Mouse (Mus musculus): Measurements from ENCODE around the gene Myo18b.

Myo18b gene

DNA sequence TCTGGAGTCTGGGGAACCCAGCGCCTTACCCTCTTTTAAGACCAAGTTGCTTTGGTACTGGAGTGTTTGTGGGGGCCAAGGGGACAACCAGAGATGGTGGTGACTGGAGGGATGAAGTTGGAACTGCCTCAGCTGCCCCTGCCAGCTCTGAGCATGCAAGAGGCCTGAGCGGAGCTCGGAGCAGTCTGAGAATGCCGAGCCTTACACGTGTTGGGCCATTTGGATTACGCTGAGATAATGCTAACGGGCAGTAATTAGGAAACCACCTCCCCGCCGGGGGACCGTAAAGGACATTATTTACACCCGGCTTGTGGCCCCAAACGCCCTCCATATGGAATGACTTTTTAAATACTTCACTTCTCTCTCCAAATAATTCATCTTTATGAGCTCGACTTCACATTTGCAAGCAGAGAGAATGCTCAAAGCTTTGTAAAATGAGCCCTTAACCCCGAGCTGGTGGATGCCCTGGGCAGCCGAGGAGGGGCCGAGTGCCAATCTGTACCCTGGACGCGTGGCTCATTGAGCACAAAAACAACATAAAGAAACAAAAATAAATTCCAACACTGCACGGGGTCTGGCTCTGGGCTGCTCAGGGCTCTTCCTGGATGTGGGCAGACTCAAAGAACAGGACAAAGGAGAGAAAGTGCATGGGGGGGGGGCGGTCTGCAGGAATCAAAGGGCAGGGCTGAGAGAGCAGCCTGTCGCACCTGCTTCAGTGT, 148.0 kb downstream of the Myo18b start:
- DNase-seq (ENCODE audit: low spot score in 2 of 2), result no peak

GRCm38 (mm10) chr5:112747306-112747930, 148.7 kb downstream of the Myo18b start:
- no peak for DNase-seq (ENCODE audit: low spot score in 2 of 2)

- no peak for DNase-seq (ENCODE audit: low spot score in 2 of 2)
These were observed 151.0 kb downstream of the Myo18b start for GRCm38 (mm10) chr5:112745176-112745575.

- no peak for DNase-seq (ENCODE audit: low spot score in 2 of 2)
These were observed 151.6 kb downstream of the Myo18b start for GRCm38 (mm10) chr5:112744571-112744970.

DNA sequence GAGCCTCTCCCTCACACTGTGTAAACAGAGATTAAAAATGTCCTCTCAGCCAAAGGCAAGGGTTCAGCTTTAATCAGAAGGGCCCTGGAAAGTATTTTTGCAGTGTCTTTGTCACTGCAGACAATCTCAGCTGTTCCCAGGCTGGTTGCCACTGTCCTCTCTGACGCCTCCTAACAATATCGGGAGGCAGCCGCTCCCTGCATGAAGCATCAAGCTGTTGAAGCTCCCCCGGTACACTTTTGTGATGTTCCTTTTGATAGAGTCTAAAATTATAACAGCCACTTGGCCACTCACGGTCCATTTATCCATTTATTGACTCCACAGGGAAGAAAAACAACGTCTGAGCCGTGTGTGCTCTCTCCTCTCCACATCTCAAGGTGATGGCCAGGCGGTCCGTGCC, 153.0 kb downstream of the Myo18b start:
- no peak for DNase-seq (ENCODE audit: low spot score in 2 of 2)

GRCm38 (mm10) chr5:112740651-112741050, 155.5 kb downstream of the Myo18b start:
- DNase-seq (ENCODE audit: low spot score in 2 of 2), result peak in 1 of 2 experiments; percentile 38

- no peak for DNase-seq (ENCODE audit: low spot score in 2 of 2)
These were observed 161.1 kb downstream of the Myo18b start for GRCm38 (mm10) chr5:112735040-112735439.

- no peak for DNase-seq (ENCODE audit: low spot score in 2 of 2)
These were observed 165.6 kb downstream of the Myo18b start for GRCm38 (mm10) chr5:112730604-112731003.

DNA sequence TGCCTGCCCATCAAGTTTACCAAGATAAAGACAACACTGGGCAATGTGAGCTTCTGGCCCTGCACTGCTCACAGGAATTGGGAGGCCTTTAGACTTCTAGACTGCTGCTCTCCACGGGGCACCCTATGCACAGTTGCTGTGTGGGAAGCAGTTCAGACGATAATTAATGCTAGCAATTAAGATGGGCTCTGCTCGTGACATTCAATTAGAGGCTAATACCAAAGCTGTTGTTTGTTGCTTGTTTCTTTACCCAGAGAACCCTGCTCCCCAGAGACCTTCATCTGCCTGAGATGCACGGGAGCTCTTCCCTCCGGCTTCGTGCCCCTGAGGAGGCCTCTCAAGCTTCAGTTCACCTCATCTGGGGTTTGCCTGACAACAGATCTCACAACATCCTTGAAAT, 167.7 kb downstream of the Myo18b start:
- DNase-seq (ENCODE audit: low spot score in 2 of 2), result no peak

GRCm38 (mm10) chr5:112718655-112719306, 177.4 kb downstream of the Myo18b start:
- peak in 1 of 2 experiments; percentile 45 for DNase-seq (ENCODE audit: low spot score in 2 of 2)

- DNase-seq (ENCODE audit: low spot score in 2 of 2), result no peak
These were observed 181.3 kb downstream of the Myo18b start for GRCm38 (mm10) chr5:112714679-112715446.

- DNase-seq (ENCODE audit: low spot score in 2 of 2), result no peak
These were observed 186.3 kb downstream of the Myo18b start for GRCm38 (mm10) chr5:112709831-112710230.

DNA sequence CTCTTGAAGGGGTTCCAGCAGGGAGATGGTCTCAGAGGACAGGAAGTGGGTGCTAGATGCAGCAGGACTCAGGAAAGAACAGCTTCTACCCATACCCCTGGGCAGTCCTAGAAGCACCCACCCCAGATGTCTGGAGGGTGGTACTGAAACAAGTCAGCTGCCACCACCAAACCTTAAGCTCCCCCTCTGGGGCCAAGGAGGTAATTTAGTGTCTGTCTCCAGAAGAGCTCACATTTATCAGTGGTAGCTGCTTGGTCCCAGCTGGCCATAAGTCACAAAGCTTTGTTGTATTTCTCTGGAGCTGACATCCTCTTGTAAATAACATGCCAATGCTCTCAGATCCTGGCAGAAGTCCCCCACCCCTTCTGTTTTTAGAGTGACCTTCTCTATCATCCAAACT, 187.7 kb downstream of the Myo18b start:
- DNase-seq (ENCODE audit: low spot score in 2 of 2), result no peak

- DNase-seq (ENCODE audit: low spot score in 2 of 2), result no peak
These were observed 188.7 kb downstream of the Myo18b start for GRCm38 (mm10) chr5:112707478-112707877.

DNA sequence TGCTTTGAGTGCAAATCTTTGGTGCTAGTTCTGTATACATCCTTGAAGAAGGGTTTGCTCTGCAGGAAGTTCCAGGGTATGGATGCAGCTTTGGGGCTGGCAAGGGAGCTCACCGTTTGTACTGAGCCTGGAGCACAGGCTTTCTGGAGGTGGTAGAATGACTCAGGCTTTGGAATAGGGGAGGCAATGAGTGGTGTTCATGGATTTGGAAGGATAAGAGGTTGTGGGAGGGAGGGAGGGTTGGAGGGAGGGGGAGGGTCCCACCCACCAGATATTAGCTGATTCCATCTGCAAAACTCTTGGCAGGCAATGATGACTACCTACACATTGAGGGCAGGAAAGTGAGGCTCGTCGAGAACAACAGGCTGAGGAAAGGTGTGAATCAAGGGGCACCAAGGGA, 195.4 kb downstream of the Myo18b start:
- DNase-seq (ENCODE audit: low spot score in 2 of 2), result no peak

GRCm38 (mm10) chr5:112696683-112697082, 199.5 kb downstream of the Myo18b start:
- DNase-seq (ENCODE audit: low spot score in 2 of 2), result no peak

DNA sequence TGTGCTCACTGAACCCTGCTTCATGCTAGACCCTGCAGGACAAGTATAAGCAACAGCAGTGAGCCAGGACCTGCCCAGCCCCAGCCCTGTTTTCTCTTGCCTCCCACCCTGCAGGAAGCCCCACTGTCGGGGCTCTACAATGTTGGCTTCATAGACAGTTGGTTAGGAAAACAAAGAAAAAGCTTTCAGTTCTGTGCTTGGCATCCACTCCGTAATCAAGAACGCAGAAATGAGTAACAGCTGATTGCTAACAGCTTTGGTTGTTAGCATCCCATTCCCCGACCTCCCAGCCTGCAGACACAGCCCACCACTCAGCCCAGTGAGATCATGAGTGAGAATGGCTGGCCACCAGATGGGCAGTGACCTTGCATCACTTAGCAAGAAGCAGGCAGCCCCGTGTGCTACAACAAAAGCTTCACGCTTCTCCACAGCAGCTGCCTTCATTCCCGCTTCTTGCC, 200.9 kb downstream of the Myo18b start:
- DNase-seq (ENCODE audit: low spot score in 2 of 2), result no peak

- DNase-seq (ENCODE audit: low spot score in 2 of 2), result peak; percentile 30 to 46
These were observed 202.8 kb downstream of the Myo18b start for GRCm38 (mm10) chr5:112693286-112693849.

GRCm38 (mm10) chr5:112687100-112687818, 208.9 kb downstream of the Myo18b start:
- no peak for DNase-seq (ENCODE audit: low spot score in 2 of 2)

GRCm38 (mm10) chr5:112686309-112687099, 209.7 kb downstream of the Myo18b start:
- DNase-seq (ENCODE audit: low spot score in 2 of 2), result no peak

All from frontal cortex, postnatal 10 days (tissue).